Mouse (Mus musculus) lung, adult 2 months (tissue): ENCODE results near the gene Tfap2c. TPM values are rescaled to one million over a fixed set of nuclear protein-coding genes. Genes with fewer than 3 reads are reported as not detected.

Experiments
- DNase-seq: peaks from one replicate; pipeline ENCODE4 v3.0.0; 2022
- H3K4me1 ChIP-seq: fragments of 200-500 bp; 2 replicates; pipeline ENCODE4 v1.6.1; 2011; ENCODE audit warnings: low read length; ENCODE audit not compliant: control insufficient read depth, insufficient read depth
- H3K4me3 ChIP-seq: fragments of 200-500 bp; replicated peaks from 2 replicates; pipeline ENCODE3; 2011; ENCODE audit warnings: low read depth, mild to moderate bottlenecking, control low read depth, low read length; ENCODE audit errors: extremely low read depth
- CTCF ChIP-seq: fragments of 200-500 bp; IDR thresholded peaks from 2 replicates; pipeline ENCODE4 v1.5.1; 2011; ENCODE audit warnings: mild to moderate bottlenecking, low read length, control low read depth; ENCODE audit not compliant: insufficient read depth
- POLR2A ChIP-seq: fragments of 200-500 bp; IDR thresholded peaks from 2 replicates; pipeline ENCODE4 v1.6.1; 2011; ENCODE audit warnings: low read depth, mild to moderate bottlenecking, control low read depth, low read length, borderline replicate concordance; ENCODE audit errors: extremely low read depth
- WGBS: fragments of 180-500 bp; shearing (Covaris S2); methylation state at CpG from one replicate; pipeline ENCODE4 v1.1.7; 2018; 5-methylcytosine and 5-hydroxymethylcytosine counted together
- polyA plus RNA-seq: library from polyadenylated mRNA; depleted of rRNA; stranded (reverse); fragments of >200 nt; gene quantifications from 2 replicates; pipeline ENCODE4 v1.2.3, GENCODE M21; 2012

Tfap2c gene
- polyA plus RNA-seq, 1 experiment: 0.58 TPM

GRCm38 (mm10) chr2:172550364-172551080 is 1.1 kb downstream of the Tfap2c start:
- no peak for TF ChIP-seq POLR2A
- peak; percentile 27; the same call in 1 of the 2 replicates for TF ChIP-seq CTCF
- WGBS: 3% methylated on average over 61 of the region's 62 CpGs
- H3K4me1 ChIP-seq: no peaks in the 10 kb centered on the region
- no peak overlapping the region for H3K4me3 ChIP-seq
- peak; percentile 44 for DNase-seq

- WGBS: 2% methylated on average over 57 of the region's 57 CpGs
- Histone ChIP-seq H3K4me3 (no peak overlapping the region), H3K4me1 (no peaks in the 10 kb centered on the region)
- DNase-seq: no peak
- TF ChIP-seq POLR2A (no peak), CTCF (no peak)
These were observed 1.8 kb downstream of the Tfap2c start for GRCm38 (mm10) chr2:172551081-172551720.

- 13% methylated on average over 13 of the region's 14 CpGs for WGBS
- DNase-seq: no peak
- Histone ChIP-seq H3K4me1 (no peaks in the 10 kb centered on the region), H3K4me3 (no peak overlapping the region)
- no peak for TF ChIP-seq CTCF
- TF ChIP-seq POLR2A: no peak
These were observed 2.5 kb downstream of the Tfap2c start for GRCm38 (mm10) chr2:172551872-172552271.

- Histone ChIP-seq H3K4me3 (no peak overlapping the region), H3K4me1 (no peaks in the 10 kb centered on the region)
- no peak for DNase-seq
- no peak for TF ChIP-seq CTCF
- no peak for TF ChIP-seq POLR2A
- 9% methylated on average over 6 of the region's 6 CpGs for WGBS
These were observed 3.3 kb downstream of the Tfap2c start for GRCm38 (mm10) chr2:172552666-172553065.

GRCm38 (mm10) chr2:172554211-172554610 is 4.8 kb downstream of the Tfap2c start:
- DNase-seq: no peak
- no peak overlapping the region for H3K4me3 ChIP-seq
- H3K4me1 ChIP-seq: no peaks in the 10 kb centered on the region
- WGBS: 75% methylated on average over 9 of the region's 9 CpGs
- TF ChIP-seq POLR2A: no peak
- no peak for TF ChIP-seq CTCF

GRCm38 (mm10) chr2:172558674-172559468 is 9.5 kb downstream of the Tfap2c start:
- DNase-seq: no peak
- Histone ChIP-seq H3K4me3 (no peak overlapping the region), H3K4me1 (no peaks in the 10 kb centered on the region)
- TF ChIP-seq POLR2A (no peak), CTCF (no peak)
- 54% methylated on average over 21 of the region's 21 CpGs for WGBS

GRCm38 (mm10) chr2:172561016-172561415 is 11.6 kb downstream of the Tfap2c start:
- no peak overlapping the region for H3K4me3 ChIP-seq
- no peak for DNase-seq
- WGBS: 42% methylated on average over 10 of the region's 10 CpGs
- TF ChIP-seq CTCF (no peak), POLR2A (no peak)
- H3K4me1 ChIP-seq: no peaks in the 10 kb centered on the region

GRCm38 (mm10) chr2:172567835-172568234 is 18.4 kb downstream of the Tfap2c start:
- Histone ChIP-seq H3K4me3 (no peak overlapping the region), H3K4me1 (no peaks in the 10 kb centered on the region)
- no peak for DNase-seq
- WGBS: 74% methylated on average over 9 of the region's 9 CpGs
- no peak for TF ChIP-seq POLR2A

GRCm38 (mm10) chr2:172568466-172568865 is 19.1 kb downstream of the Tfap2c start:
- WGBS: 86% methylated on average over 2 of the region's 2 CpGs
- H3K4me1 ChIP-seq: no peaks in the 10 kb centered on the region
- no peak for DNase-seq
- no peak for TF ChIP-seq POLR2A
- H3K4me3 ChIP-seq: no peak overlapping the region
